Mouse (Mus musculus): ENCODE data around the gene Fam160a1. TPM values are rescaled to one million over a fixed set of nuclear protein-coding genes. Genes with fewer than 3 reads are reported as not detected.

The Fam160a1 gene
- polyA plus RNA-seq, 1 experiment from 2014 or later, result 1.4 TPM

DNA sequence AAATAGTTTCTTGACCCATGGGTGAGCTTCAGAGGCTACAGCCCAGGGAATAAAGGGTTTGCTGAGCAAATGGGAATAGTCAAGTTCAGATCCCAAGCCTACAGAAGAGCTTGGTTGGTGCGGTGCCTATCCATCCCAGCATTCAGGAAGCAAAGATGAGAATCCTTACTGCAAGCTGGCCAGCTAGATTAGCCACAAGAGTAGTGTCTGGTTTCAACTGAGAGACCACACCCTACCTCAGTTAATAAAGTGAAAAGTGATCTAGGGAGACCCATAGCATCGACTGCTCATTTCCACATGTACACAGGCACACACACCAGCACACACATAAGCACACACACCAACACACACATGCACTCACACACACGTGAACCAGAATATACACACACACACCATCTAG is 75.3 kb downstream of the Fam160a1 start:
- ATAC-seq, result no peak
- H3K4me1 ChIP-seq (replicated peaks; ENCODE audit: control insufficient read depth, insufficient read depth, low read length), result no peaks in the 10 kb centered on the region
- H3K27ac ChIP-seq (ENCODE audit: low read length), result no peak overlapping the region
- no peaks in the 10 kb centered on the region for H3K36me3 ChIP-seq (ENCODE audit: control insufficient read depth, insufficient read depth)
- no peaks in the 10 kb centered on the region for H3K27me3 ChIP-seq (replicated peaks; ENCODE audit: control insufficient read depth, insufficient read depth, low read length)
- WGBS, result 94% methylated on average over 3 of the region's 3 CpGs
- H3K4me3 ChIP-seq (replicated peaks; ENCODE audit: low read length), result no peak overlapping the region
- H3K4me2 ChIP-seq (ENCODE audit: low read length), result no peak overlapping the region
- H3K9me3 ChIP-seq (ENCODE audit: control insufficient read depth, low read length), result no peaks in the 10 kb centered on the region
- H3K9ac ChIP-seq (replicated peaks; ENCODE audit: low read depth, low read length), result no peak overlapping the region

DNA sequence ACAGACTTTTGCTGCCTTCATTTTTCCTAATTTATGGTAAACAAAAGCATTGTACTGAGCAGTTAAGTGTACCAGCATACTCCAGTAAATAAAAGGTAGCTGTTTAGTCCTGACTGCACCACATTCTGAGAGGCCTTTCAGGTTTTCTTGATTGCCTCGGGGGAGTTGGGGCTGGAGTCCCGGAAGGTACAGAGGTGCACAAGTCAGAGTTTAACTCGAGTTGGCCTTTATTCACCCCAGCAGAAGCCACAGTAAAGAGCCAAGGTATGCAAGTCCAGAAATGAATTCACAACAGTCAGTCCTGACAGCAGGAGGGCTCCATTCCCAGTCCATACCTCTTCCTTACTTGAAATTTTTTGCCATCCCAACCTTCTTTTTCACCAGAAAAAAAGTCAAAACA is 78.5 kb downstream of the Fam160a1 start:
- 74% methylated on average over 3 of the region's 3 CpGs for WGBS
- no peak overlapping the region for H3K4me3 ChIP-seq (replicated peaks; ENCODE audit: low read length)
- no peaks in the 10 kb centered on the region for H3K36me3 ChIP-seq (ENCODE audit: control insufficient read depth, insufficient read depth)
- no peak overlapping the region for H3K4me2 ChIP-seq (ENCODE audit: low read length)
- no peak overlapping the region for H3K27ac ChIP-seq (ENCODE audit: low read length)
- no peaks in the 10 kb centered on the region for H3K4me1 ChIP-seq (replicated peaks; ENCODE audit: control insufficient read depth, insufficient read depth, low read length)
- ATAC-seq, result no peak
- no peaks in the 10 kb centered on the region for H3K9me3 ChIP-seq (ENCODE audit: control insufficient read depth, low read length)
- H3K9ac ChIP-seq (replicated peaks; ENCODE audit: low read depth, low read length), result no peak overlapping the region
- no peaks in the 10 kb centered on the region for H3K27me3 ChIP-seq (replicated peaks; ENCODE audit: control insufficient read depth, insufficient read depth, low read length)

DNA sequence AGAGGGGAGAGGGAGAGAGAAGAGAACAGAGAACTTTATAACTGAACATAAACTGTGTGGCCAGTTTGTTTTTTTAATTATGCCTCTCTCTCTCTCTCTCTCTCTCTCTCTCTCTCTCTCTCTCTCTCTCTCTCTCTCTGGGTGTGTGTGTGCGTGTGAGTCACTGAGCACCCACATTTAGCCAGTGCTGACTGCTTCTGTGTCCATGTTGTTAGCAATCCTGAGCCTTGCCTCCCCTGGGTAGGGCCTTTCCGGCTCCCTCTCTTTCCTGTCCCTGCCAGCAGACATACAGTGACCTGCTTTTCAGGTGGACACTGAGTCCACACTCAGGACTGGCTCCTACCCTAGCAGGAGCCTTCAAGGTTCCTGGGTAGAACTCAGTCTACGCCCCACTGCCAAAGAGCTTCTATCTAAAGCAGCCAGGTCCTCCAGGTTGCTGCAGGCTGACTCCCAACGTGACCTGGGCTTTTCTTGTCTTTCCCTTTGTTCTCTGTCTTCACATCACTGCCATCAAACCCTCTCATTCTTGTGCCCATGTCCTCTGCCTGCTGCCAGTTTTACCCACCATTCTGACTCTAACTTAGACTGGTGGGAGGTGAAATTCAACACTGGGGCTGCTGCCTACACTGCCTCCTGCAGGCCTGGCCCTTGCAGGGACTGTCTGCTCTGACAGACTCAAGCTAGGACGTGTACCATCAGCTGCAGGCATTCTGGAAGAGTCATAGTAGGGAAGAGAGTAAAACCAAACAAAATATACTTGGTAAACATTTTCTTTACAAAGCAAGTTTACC is 83.0 kb downstream of the Fam160a1 start:
- Histone ChIP-seq H3K4me3 (replicated peaks; ENCODE audit: low read length) (no peak overlapping the region), H3K4me2 (ENCODE audit: low read length) (no peak overlapping the region), H3K36me3 (ENCODE audit: control insufficient read depth, insufficient read depth) (no peaks in the 10 kb centered on the region), H3K9me3 (ENCODE audit: control insufficient read depth, low read length) (no peaks in the 10 kb centered on the region), H3K9ac (replicated peaks; ENCODE audit: low read depth, low read length) (no peak overlapping the region), H3K27me3 (replicated peaks; ENCODE audit: control insufficient read depth, insufficient read depth, low read length) (no peaks in the 10 kb centered on the region), H3K27ac (ENCODE audit: low read length) (no peak overlapping the region), H3K4me1 (replicated peaks; ENCODE audit: control insufficient read depth, insufficient read depth, low read length) (no peaks in the 10 kb centered on the region)
- no peak for ATAC-seq
- 75% methylated on average over 5 of the region's 5 CpGs for WGBS

DNA sequence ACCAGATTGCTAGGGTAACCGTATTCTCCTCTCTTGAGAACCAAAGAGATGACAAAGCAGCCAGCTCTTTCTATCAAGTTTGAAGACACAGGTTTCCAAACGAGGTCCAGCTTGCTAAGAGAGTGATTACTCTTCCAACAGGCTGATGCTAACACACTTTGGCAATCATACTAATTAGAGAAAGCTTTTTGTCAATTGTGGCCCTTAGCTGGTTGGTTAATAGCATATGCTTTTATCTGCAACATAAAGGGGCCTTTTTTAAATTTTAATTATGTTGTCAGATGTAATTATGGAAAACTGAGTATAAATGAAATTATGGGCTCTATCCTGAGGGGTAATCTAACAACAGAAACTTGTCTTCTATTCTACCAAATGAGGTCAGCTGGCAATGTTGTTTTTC is 89.9 kb downstream of the Fam160a1 start:
- no peaks in the 10 kb centered on the region for H3K36me3 ChIP-seq (ENCODE audit: control insufficient read depth, insufficient read depth)

GRCm38 (mm10) chr3:85725971-85726370 is 91.1 kb downstream of the Fam160a1 start:
- H3K27me3 ChIP-seq (replicated peaks; ENCODE audit: control insufficient read depth, insufficient read depth, low read length), result no peaks in the 10 kb centered on the region
- no peaks in the 10 kb centered on the region for H3K4me1 ChIP-seq (replicated peaks; ENCODE audit: control insufficient read depth, insufficient read depth, low read length)
- no peak overlapping the region for H3K27ac ChIP-seq (ENCODE audit: low read length)
- no peaks in the 10 kb centered on the region for H3K9me3 ChIP-seq (ENCODE audit: control insufficient read depth, low read length)
- WGBS, result 90% methylated on average over 3 of the region's 3 CpGs
- no peak overlapping the region for H3K4me2 ChIP-seq (ENCODE audit: low read length)
- H3K36me3 ChIP-seq (ENCODE audit: control insufficient read depth, insufficient read depth), result no peaks in the 10 kb centered on the region
- no peak overlapping the region for H3K4me3 ChIP-seq (replicated peaks; ENCODE audit: low read length)
- no peak for ATAC-seq
- H3K9ac ChIP-seq (replicated peaks; ENCODE audit: low read depth, low read length), result no peak overlapping the region

More for the DNA sequence above, 89.9 kb downstream of the Fam160a1 start:
- Histone ChIP-seq H3K4me3 (replicated peaks; ENCODE audit: low read length) (no peak overlapping the region), H3K27ac (ENCODE audit: low read length) (no peak overlapping the region), H3K9me3 (ENCODE audit: control insufficient read depth, low read length) (no peaks in the 10 kb centered on the region), H3K4me2 (ENCODE audit: low read length) (no peak overlapping the region), H3K9ac (replicated peaks; ENCODE audit: low read depth, low read length) (no peak overlapping the region), H3K27me3 (replicated peaks; ENCODE audit: control insufficient read depth, insufficient read depth, low read length) (no peaks in the 10 kb centered on the region), H3K4me1 (replicated peaks; ENCODE audit: control insufficient read depth, insufficient read depth, low read length) (no peaks in the 10 kb centered on the region)
- WGBS, result 23% methylated on average over 2 of the region's 2 CpGs
- ATAC-seq, result no peak

- H3K36me3 ChIP-seq (ENCODE audit: control insufficient read depth, insufficient read depth), result no peaks in the 10 kb centered on the region
- H3K4me2 ChIP-seq (ENCODE audit: low read length), result no peak overlapping the region
- H3K9ac ChIP-seq (replicated peaks; ENCODE audit: low read depth, low read length), result no peak overlapping the region
- 71% methylated on average over 2 of the region's 2 CpGs for WGBS
- no peak overlapping the region for H3K4me3 ChIP-seq (replicated peaks; ENCODE audit: low read length)
- no peaks in the 10 kb centered on the region for H3K4me1 ChIP-seq (replicated peaks; ENCODE audit: control insufficient read depth, insufficient read depth, low read length)
- ATAC-seq, result no peak
- no peak overlapping the region for H3K27ac ChIP-seq (ENCODE audit: low read length)
- H3K27me3 ChIP-seq (replicated peaks; ENCODE audit: control insufficient read depth, insufficient read depth, low read length), result no peaks in the 10 kb centered on the region
- no peaks in the 10 kb centered on the region for H3K9me3 ChIP-seq (ENCODE audit: control insufficient read depth, low read length)
Measured at GRCm38 (mm10) chr3:85725110-85725509, 92.0 kb downstream of the Fam160a1 start.

DNA sequence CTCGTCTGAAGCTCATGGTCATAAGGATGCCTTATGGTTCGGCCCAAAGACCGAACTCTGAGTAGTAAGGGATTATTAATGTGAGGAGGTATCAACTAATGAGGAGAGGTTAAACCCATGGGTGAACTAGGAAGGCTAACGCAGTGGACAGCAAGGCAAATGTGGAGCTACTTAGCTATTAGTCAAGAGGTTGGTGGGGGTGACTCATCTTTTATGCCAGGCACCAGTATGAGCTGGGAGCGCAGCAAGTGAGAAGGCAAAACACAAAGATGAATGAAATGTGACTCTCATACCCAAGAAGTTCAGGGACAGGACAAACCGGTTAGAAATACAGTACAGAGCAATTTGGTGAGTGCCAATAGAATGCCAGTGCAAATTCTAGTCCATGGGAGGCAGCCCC is 94.5 kb downstream of the Fam160a1 start:
- ATAC-seq, result no peak
- Histone ChIP-seq H3K4me1 (replicated peaks; ENCODE audit: control insufficient read depth, insufficient read depth, low read length) (no peaks in the 10 kb centered on the region), H3K4me2 (ENCODE audit: low read length) (no peak overlapping the region), H3K27me3 (replicated peaks; ENCODE audit: control insufficient read depth, insufficient read depth, low read length) (no peaks in the 10 kb centered on the region), H3K4me3 (replicated peaks; ENCODE audit: low read length) (no peak overlapping the region), H3K9me3 (ENCODE audit: control insufficient read depth, low read length) (no peaks in the 10 kb centered on the region), H3K27ac (ENCODE audit: low read length) (no peak overlapping the region), H3K9ac (replicated peaks; ENCODE audit: low read depth, low read length) (no peak overlapping the region), H3K36me3 (ENCODE audit: control insufficient read depth, insufficient read depth) (no peaks in the 10 kb centered on the region)
- 88% methylated on average over 6 of the region's 6 CpGs for WGBS

GRCm38 (mm10) chr3:85715764-85716297 is 101.3 kb downstream of the Fam160a1 start:
- Histone ChIP-seq H3K4me1 (replicated peaks; ENCODE audit: control insufficient read depth, insufficient read depth, low read length) (no peaks in the 10 kb centered on the region), H3K36me3 (ENCODE audit: control insufficient read depth, insufficient read depth) (no peaks in the 10 kb centered on the region), H3K4me3 (replicated peaks; ENCODE audit: low read length) (no peak overlapping the region), H3K27me3 (replicated peaks; ENCODE audit: control insufficient read depth, insufficient read depth, low read length) (no peaks in the 10 kb centered on the region), H3K4me2 (ENCODE audit: low read length) (no peak overlapping the region), H3K9ac (replicated peaks; ENCODE audit: low read depth, low read length) (no peak overlapping the region), H3K27ac (ENCODE audit: low read length) (no peak overlapping the region), H3K9me3 (ENCODE audit: control insufficient read depth, low read length) (no peaks in the 10 kb centered on the region)
- WGBS, result 92% methylated on average over 4 of the region's 4 CpGs
- ATAC-seq, result no peak

GRCm38 (mm10) chr3:85713936-85714709 is 103.0 kb downstream of the Fam160a1 start:
- Histone ChIP-seq H3K36me3 (ENCODE audit: control insufficient read depth, insufficient read depth) (no peaks in the 10 kb centered on the region), H3K9ac (replicated peaks; ENCODE audit: low read depth, low read length) (no peak overlapping the region), H3K4me3 (replicated peaks; ENCODE audit: low read length) (no peak overlapping the region), H3K27ac (ENCODE audit: low read length) (no peak overlapping the region), H3K27me3 (replicated peaks; ENCODE audit: control insufficient read depth, insufficient read depth, low read length) (no peaks in the 10 kb centered on the region), H3K4me2 (ENCODE audit: low read length) (no peak overlapping the region), H3K4me1 (replicated peaks; ENCODE audit: control insufficient read depth, insufficient read depth, low read length) (no peaks in the 10 kb centered on the region), H3K9me3 (ENCODE audit: control insufficient read depth, low read length) (no peaks in the 10 kb centered on the region)
- WGBS, result 92% methylated on average over 7 of the region's 7 CpGs
- ATAC-seq, result no peak

Measured in forebrain, embryonic 16.5 days (tissue).